Mouse (Mus musculus) lung, postnatal 14 days (tissue): ENCODE measurements around the gene Spint5.

ENCODE experiments used
- DNase-seq: peaks from one replicate; pipeline ENCODE4 v3.0.0; 2021

Gene Spint5

DNA sequence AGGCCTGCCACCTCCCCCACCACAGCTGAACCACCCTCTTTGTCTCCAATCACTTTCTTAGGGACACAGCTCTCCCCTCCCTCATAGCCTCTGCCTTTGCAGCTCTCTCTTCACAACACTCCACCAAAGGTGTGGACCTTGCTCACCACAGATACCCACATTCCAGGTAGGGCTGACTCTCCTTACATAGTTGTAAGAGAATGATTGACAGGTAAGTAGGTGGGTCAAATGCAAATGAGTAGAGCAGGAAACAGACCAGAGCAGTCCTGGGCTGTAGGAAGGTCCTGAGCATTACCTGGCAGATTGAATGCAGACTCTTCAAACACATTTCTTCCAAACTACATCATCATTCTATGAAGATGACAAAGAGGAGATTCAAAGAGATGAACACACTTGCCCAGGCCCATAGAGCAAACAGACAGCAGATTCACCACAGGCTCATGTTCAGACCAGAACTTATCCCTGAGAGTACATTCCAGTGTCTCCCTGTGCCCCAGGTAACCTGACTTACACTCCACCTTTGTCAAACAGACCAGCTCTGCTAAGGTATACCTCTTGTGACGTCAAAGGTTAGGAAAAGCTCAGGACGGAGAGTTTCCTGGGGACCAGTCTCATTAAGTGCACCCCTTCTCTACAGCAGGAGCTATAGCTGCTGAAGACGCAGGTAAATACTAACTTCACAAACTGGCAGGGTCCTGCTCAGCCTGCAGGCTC lies 22.4 kb downstream of the Spint5 start:
- no peak for DNase-seq

- no peak for DNase-seq
Measured at GRCm38 (mm10) chr2:164739876-164740275, 24.8 kb downstream of the Spint5 start.

GRCm38 (mm10) chr2:164744987-164745386 lies 29.9 kb downstream of the Spint5 start:
- no peak for DNase-seq

DNA sequence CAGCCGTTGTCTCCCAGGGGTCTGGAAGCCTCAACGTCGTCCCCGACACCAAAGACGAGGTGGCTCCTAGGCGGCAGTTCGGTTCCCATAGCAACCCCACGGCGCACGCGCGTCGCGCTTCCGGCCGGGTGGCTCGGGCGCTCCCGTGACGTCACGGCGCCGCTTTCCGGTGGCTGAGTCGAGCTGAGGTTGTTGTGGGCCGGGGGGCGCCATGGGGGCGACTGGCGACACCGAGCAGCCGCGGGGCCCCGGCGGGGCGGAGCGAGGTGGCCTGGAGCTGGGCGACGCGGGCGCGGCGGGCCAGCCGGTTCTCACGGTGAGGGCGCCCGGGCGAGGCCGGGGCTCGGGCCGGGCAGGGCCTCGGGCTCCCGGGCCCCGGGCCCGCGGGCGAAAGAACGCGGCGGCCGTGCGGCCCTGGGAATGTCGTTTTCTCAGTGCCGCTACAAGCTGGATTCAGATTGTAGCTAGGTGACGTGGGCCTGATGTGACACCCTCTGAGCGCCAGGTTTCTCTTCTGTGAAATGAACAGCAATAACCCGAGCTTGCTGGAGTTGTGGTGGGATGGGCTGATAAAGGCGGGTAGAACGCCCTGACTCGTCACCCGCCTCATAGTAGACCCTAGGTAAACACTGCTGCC lies 30.9 kb downstream of the Spint5 start, which contains the start of the genes Wfdc3 and Dnttip1:
Gene Wfdc3 (minus strand): TSS at position 89 of the 637 bp plus-strand sequence.
Gene Dnttip1 (plus strand): TSS at position 141 of the 637 bp plus-strand sequence.
- peak; percentile 95 for DNase-seq

DNA sequence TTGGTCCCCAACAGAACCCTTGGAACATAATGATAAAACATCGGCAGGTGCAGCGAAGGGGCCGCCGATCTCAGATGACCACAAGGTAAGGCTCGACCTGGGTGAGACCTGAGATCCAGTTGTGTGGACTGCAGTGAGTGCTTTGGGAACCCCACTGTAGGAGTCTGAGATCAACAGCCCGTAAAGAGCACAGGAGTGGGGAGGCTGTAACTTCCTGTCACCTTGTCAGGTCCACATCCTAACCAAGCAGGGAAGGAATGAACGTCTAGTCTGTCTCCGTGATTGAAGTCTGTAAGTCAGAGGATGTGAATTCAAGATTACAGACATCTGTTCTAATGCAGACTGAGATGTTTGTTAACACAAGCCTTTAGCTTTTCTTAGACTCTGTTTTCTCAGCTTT lies 31.6 kb downstream of the Spint5 start:
- no peak for DNase-seq

GRCm38 (mm10) chr2:164748191-164748590 lies 33.1 kb downstream of the Spint5 start:
- DNase-seq: no peak

- DNase-seq: no peak
Measured at GRCm38 (mm10) chr2:164748991-164749390, 33.9 kb downstream of the Spint5 start.

- no peak for DNase-seq
Measured at GRCm38 (mm10) chr2:164752454-164752853, 37.3 kb downstream of the Spint5 start.

DNA sequence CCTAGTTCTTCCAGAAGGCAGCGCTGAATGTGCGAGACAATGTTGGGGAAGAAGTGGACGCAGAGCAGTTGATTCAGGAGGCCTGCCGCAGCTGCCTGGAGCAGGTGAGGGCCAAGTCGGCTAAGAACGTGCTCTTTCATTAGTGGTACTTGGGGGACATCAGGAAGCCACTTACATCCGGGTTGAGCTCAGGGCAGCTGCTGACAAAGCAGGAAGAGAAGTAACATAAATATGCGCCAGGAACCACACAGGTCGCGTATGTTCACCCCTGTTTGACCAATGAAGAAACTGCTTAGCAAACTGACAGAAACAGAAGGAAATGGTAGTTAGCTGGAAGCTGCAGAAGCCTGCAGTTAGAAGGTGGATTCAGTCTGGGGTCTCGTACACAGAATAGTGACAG lies 39.0 kb downstream of the Spint5 start:
- no peak for DNase-seq

DNA sequence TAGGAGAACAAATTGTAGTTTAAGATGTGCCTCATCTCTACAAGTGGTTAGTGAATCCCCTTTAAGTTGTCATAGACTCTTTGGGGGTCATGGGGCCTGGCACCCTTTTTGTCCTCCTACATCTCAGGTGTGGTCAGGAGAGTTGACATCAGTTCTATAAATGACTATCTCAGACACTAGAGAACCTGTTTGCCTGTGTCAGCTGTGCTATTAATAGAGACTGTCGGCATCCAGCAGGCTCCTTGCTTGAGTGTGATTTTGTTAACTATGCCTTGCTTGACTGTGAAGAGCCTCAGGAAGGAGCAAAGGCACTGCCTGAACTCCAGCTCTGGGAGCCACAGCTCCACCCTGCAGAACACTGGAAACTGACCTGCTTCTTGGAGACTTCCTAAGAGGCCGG lies 39.7 kb downstream of the Spint5 start:
- no peak for DNase-seq

- DNase-seq: no peak
Measured at GRCm38 (mm10) chr2:164757841-164758240, 42.7 kb downstream of the Spint5 start.

DNA sequence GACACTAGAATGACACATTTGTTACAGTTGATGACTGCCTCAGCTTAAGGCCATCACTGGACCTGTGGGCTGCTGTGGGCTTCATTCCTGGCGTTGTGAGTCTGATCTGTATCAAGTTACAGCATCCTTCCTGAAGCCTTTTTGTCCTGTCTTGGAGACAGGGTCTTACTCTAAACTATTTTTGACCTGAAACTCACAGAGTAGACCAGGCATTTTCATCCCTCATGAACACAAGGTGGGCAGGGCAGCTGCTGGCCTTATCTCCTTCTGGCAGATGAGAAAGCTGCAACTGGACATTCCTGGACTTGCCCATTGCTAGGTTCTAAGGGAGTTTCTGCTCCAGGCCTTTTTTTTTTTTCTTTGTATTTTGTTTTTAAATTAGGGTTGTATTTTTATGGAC lies 43.6 kb downstream of the Spint5 start:
- no peak for DNase-seq

DNA sequence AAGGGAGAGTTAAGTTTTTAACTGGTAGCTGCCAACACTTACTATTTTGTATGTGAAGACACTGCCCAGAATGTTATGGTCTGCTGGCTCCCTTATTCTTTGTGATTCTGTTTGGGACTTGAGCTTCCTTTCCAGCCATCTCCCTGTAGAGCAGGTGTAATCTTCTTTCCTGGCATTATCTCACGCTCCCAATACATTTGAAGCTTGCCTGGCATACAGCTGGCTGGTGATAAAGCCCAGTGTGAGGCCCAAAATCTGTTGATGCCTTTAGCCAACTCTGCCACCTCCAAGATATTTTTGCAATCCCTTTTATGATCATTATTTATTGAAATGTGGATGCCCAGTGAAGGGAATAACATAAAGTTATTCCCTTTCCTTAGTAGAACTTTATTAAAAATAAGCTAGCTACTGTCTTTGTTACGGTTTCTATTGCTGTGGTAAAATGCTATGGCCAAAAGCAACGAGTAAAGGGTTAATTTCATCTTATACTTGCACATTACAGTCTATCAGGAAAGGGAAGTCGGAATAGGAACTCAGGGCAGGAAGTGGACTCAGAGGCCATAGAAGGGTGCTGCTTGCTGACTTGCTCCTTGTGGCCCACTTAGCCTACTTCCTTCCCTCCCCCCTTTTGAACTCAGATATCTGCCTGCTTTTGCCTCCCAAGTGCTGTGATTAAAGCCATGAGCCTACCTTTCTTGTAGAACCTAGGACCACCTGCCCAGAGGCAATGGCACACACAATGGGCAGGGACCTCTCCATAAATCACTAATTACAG lies 45.1 kb downstream of the Spint5 start:
- no peak for DNase-seq

- DNase-seq: no peak
Measured at GRCm38 (mm10) chr2:164761502-164761901, 46.4 kb downstream of the Spint5 start.

DNA sequence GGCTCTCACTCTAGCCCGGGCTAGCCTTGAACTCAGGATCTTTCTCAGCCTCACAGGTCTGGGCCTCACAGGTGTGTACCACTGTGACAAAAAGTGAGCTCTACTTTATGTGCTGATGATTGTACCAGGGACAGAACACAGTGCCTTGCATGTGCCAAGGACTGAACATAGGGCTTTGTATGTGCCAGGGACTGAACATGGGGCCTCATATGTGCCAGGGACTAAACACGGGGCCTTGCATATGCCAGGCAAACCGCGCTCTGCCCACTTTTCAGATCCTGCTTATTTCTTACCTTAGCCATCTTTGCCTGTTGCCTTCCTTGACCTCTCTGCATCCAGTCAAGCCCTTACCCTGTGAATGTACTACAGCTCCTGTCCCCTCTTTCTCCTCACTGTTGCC lies 46.9 kb downstream of the Spint5 start:
- no peak for DNase-seq

DNA sequence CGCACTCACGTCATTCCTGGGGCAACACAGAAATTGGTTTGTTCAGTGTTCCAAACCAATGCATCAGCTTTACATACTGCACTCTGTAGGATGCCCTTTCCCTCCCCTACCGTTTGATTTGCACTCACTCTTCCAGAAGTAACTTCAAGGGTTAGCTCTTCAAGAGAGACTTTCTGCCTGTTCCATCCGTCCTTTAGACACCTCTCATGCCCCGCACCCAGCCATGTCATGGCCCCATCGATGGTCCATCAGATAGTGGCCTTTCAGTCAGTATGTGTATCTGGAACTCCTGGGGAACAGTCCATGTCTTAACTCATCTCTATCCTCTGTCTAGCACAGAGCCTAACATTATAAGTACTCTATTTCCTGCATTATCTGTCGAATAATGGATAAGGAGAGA lies 47.5 kb downstream of the Spint5 start:
- no peak for DNase-seq

DNA sequence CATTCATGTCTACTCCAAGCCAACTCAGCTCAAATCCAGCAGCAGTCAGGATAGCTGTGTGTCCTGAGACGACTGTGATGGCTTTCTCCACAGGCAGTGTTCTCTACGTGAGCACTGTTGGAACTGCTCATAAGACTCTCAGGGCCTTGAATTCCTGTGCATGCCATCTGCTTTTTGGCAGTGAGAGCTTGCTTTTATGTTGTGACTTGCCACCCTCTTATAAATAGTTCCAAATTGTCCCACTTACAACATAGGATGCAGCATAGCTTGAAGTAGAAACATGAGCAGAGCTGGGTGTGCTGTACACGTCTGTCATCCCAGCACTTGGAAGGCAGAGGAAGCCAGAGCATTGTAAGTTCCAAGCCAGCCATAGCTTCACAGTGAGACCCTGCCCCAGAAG lies 50.7 kb downstream of the Spint5 start:
- DNase-seq: no peak
